Mouse (Mus musculus) subcutaneous adipose tissue, adult 2 months (tissue): Measurements from ENCODE around the gene Noc2l. TPM values are rescaled to one million over a fixed set of nuclear protein-coding genes. Genes with fewer than 3 reads are reported as not detected.

ENCODE experiments used
- polyA plus RNA-seq: library from polyadenylated mRNA; depleted of rRNA; stranded (reverse); fragments of >200 nt; gene quantifications from 2 replicates; pipeline ENCODE4 v1.2.3, GENCODE M21; 2012; ENCODE audit warnings: low replicate concordance; rRNA removed

The Noc2l gene
- 52.7 and 112 TPM in 2 replicates for polyA plus RNA-seq

GRCm38 (mm10) chr4:156235808-156236533 lies at the start of gene Noc2l:
Gene Noc2l (plus strand): TSS chr4:156236010.

GRCm38 (mm10) chr4:156197131-156197828 lies 38.5 kb upstream of the Noc2l start, which contains the start of gene Agrn:
Gene Agrn (minus strand): TSS chr4:156197488.

GRCm38 (mm10) chr4:156200623-156201475 lies 35.0 kb upstream of the Noc2l start, which contains the start of gene Isg15:
Gene Isg15 (minus strand): TSS chr4:156200818.

GRCm38 (mm10) chr4:156203001-156203412 lies 32.8 kb upstream of the Noc2l start, which contains the start of gene AW011738:
Gene AW011738 (plus strand): TSS chr4:156203304.

GRCm38 (mm10) chr4:156215649-156216048 lies 20.2 kb upstream of the Noc2l start, which contains the start of gene Perm1:
Gene Perm1 (plus strand): TSS chr4:156215868.

GRCm38 (mm10) chr4:156234701-156235213 lies 1.1 kb upstream of the Noc2l start, which contains the start of gene Plekhn1:
Gene Plekhn1 (minus strand): TSS chr4:156234857.

GRCm38 (mm10) chr4:156255078-156255839 lies 19.4 kb downstream of the Noc2l start, which contains the start of gene Samd11:
Gene Samd11 (minus strand): TSS chr4:156255657.

Other genes with a start within 250 kb of the Noc2l start
- gene B3galt6, start 243.4 kb upstream of the Noc2l start, polyA plus RNA-seq = 4.7 and 9.8 TPM in 2 replicates
- 75.5 and 103 TPM in 2 replicates for gene Sdf4, start 243.1 kb upstream of the Noc2l start, polyA plus RNA-seq
- gene Tnfrsf4, start 222.2 kb upstream of the Noc2l start, polyA plus RNA-seq = 3.2 and 4.5 TPM in 2 replicates
- gene Tnfrsf18, start 209.8 kb upstream of the Noc2l start, polyA plus RNA-seq = 1.6 and 3.9 TPM in 2 replicates
- gene Ttll10, start 176.6 kb upstream of the Noc2l start, polyA plus RNA-seq = 2.1 TPM in 1 of 2 replicates, not detected in the other
- 12.2 and 43.4 TPM in 2 replicates for gene 9430015G10Rik, start 126.0 kb upstream of the Noc2l start, polyA plus RNA-seq
- gene Rnf223, start 105.5 kb upstream of the Noc2l start, polyA plus RNA-seq = 0.20 and 0.82 TPM in 2 replicates
- 54.1 and 128 TPM in 2 replicates for gene Agrn, start 38.5 kb upstream of the Noc2l start, polyA plus RNA-seq
- 17.6 and 37.0 TPM in 2 replicates for gene Isg15, start 35.2 kb upstream of the Noc2l start, polyA plus RNA-seq
- gene AW011738, start 32.7 kb upstream of the Noc2l start, polyA plus RNA-seq = 2.6 and 3.8 TPM in 2 replicates
- gene Perm1, start 20.1 kb upstream of the Noc2l start, polyA plus RNA-seq = 0.49 and 0.69 TPM in 2 replicates
- 45.1 and 80.1 TPM in 2 replicates for gene Plekhn1, start 1.2 kb upstream of the Noc2l start, polyA plus RNA-seq
- 0.10 and 1.1 TPM in 2 replicates for gene Samd11, start 19.6 kb downstream of the Noc2l start, polyA plus RNA-seq
- gene Vmn2r-ps159, start 95.1 kb downstream of the Noc2l start, polyA plus RNA-seq = not detected in 2 replicates